Mouse (Mus musculus) gastrocnemius, postnatal 14 days (tissue): ENCODE measurements at regions not wholly inside any gene's neighbourhood (a gene's known extent, or its start where the extent isn't known, plus 50 kb on each side); places are given as distances from the start of the nearest gene placed in this dataset.
"Not testable (repeated sequence)": the region's sequence is repeated elsewhere in the genome, so short reads cannot be mapped to it uniquely, and the experiment has no call there.

Source experiments
- DNase-seq: peaks from one replicate; pipeline ENCODE4 v3.0.0; 2021; ENCODE audit warnings: mixed read lengths
- intact Hi-C: fragments of 180-260 bp; cut with DNase I; formaldehyde crosslinking; loops from one replicate; pipeline ENCODE4 v1.15.1; 2025; ENCODE audit warnings: low total_unique reads

- intact Hi-C loops, DNase-seq: not testable (repeated sequence)
Measured at GRCm38 (mm10) chr16:54842996-54843395, 454.8 kb downstream of the Zpld1 start.
